Mouse (Mus musculus) bone marrow macrophage, adult 2 months (primary cell): ENCODE data around the gene Dnah6.

ENCODE experiments used
- CTCF ChIP-seq: IDR thresholded peaks from 2 replicates; pipeline ENCODE4 v1.5.1; 2012; ENCODE audit warnings: low read depth, mild to moderate bottlenecking, low read length, moderate library complexity
- POLR2A ChIP-seq: IDR thresholded peaks from 2 replicates; pipeline ENCODE4 v1.6.1; 2012; ENCODE audit warnings: mild to moderate bottlenecking, low read depth, low read length, borderline replicate concordance

DNA sequence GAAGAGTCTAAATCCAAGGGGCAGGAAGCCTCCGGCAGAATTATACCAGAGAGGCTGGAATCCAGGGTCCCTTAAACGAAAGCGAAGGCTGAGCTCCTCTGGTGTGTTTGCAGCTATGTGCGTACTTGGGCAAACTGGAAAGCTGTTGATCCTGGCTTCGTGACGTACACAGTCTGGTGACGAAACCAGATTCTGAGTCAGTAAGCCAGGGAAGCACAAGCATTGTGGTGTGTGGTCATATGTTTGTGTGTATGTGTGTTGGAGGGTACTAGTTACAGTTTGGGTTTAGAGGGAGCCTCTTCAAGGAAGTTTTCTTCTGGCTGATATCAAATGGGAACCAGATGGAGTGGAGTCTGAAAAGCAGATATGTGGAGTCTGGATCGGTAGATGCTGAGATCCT lies 208.5 kb downstream of the Dnah6 start:
- TF ChIP-seq CTCF (no peak), POLR2A (no peak)
